Mouse (Mus musculus): ENCODE data around the gene Hoxc12.

DNA sequence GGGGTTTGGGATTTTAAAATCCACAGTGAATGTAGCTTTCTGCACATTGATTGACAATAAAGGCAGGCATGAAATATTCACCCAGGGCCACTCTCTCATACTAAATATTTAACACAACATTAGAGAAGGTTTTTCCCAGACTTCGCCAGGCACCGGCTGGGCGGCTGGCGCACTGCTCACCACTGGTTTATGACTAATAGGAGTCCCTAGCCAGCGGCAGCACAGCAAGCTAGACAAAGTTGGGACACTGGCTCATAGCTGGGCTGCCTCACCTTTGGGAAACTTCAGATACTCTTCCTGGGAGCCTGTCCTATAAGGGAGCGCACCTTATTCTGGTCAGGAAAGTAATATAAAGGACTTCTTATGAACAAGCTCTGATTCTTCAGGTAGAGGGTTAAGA lies 17.0 kb downstream of the Hoxc12 start:
- TF ChIP-seq POLR2A (IDR thresholded peaks at IDR 0.05; ENCODE audit: control insufficient read depth, low read depth, low read length) (no peak), CTCF (IDR thresholded peaks at IDR 0.05; ENCODE audit: control insufficient read depth, insufficient read depth, insufficient replicate concordance, low read depth, low read length) (no peak)

All from testis, adult 2 months (tissue).